Mouse (Mus musculus): ENCODE measurements at regions not wholly inside any gene's neighbourhood (a gene's known extent, or its start where the extent isn't known, plus 50 kb on each side); places are given as distances from the start of the nearest gene placed in this dataset.
A peak's percentile ranks its signal among the peaks of the same experiment; 100 is the strongest.
"Not testable (repeated sequence)": the region's sequence is repeated elsewhere in the genome, so short reads cannot be mapped to it uniquely, and the experiment has no call there.

DNA sequence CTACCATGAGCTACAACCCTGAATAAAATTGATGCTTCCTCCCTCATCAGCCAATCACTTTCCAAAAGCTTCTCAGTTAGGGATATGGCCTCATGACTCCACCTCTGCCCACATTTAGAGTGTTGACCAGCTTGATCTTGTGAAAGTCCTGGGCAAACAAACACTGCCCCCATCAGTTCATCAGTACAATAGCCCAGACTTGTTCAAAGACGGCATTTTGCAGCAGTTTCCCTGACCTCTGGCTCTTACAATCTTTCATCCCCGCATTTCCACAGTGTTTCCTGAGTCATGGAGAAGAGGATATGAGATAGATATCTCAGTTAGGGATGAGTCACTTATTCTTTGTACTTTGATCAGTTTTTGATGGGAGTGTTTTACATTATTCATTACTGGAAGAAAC is 203.5 kb upstream of the Asrgl1 start:
- not testable (repeated sequence) for DNase-seq

DNA sequence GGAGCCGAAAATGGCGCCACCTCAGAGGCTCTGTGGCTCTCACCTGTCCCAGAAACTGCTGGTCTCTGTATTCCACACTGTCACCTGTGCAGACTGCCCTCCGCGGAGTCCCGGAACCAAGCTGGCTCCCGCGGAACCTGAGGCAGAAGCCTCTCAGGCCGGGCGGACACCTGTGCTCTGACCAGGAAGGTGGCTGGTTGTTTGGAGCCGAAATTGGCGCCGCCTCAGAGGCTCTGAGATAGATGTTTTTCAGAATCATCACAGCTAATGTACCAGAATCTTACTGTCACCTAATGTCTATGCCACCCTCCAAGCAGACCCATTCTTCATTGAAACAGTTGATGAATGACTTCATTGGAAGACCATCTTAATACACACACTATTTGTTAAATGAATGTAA is 202.0 kb upstream of the Asrgl1 start:
- DNase-seq = not testable (repeated sequence)

DNA sequence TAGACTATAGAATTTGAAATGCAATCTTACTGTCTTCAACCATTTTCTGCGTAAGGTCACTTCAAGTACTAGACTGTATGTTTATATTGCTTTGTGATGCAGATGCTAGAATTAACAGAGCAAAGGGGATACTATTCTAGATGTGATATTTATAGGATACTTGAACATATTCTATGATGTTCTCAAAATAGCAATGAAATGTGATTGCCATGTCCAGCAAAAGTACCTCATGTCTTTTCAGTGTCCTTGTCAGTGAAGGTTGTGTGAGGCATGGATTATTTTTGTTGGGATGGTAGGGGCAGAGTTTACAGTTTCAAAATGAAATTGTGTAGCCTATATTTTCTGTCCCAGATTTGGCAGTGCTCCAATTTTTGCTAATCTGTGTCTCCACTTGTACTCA is 182.5 kb upstream of the Asrgl1 start:
- not testable (repeated sequence) for DNase-seq

DNA sequence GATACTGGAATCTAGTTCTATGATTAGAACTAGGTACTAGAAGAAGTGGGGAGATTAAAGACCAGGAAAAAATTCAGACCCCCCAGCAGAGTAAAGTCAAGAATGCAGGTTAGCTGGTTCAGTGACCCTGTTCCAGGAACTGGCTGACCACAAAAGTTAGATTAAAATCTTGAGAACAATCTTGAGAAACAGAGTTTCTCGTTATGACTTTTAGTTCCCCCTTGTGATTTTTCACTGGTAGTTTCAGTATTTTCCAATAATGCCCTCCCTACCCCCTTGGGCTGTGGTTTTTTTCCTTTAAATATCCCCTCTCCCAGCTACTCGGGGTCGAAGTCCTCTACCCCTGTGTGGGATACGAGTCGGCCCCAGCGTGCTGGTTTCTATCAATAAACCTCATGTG is 180.7 kb upstream of the Asrgl1 start:
- DNase-seq = not testable (repeated sequence)

DNA sequence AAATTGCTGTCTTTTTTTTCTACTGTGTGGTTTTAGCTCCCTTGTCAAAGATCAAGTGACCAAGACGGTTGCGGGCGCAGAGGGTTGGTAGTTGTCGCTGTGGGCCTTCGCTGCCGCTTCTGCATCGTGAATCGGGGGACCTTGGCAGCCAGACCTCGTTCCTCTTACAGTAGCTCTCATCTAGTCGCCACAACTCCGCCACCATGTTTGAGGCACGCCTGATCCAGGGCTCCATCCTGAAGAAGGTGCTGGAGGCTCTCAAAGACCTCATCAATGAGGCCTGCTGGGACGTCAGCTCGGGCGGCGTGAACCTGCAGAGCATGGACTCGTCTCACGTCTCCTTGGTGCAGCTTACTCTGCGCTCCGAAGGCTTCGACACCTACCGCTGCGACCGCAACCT is 147.7 kb upstream of the Asrgl1 start:
- DNase-seq = peak; percentile 15 to 19

DNA sequence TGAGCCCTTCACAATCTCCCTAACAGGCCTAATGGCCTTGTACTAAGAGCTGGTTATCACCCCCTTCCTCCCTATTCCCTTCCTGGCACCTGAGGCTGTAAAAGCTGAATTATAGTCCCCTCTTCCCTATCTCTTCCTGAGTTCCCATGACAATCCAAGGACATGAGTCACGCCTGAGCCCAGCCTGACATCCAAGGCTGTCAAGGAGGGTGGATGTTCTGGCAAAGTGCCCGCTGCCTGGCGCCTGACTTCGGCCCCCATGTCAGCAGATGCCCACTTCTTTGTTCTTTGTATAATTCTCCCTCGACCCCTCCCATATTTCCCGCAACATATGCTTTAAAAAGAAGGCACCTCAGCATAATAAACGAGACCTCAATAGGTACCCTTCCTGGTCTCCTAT is 99.2 kb upstream of the Asrgl1 start:
- not testable (repeated sequence) for DNase-seq
